Mouse (Mus musculus) CD4-positive, CD25-positive, alpha-beta regulatory T cell, adult 9 weeks (primary cell): ENCODE results near the gene Actn3. TPM values are rescaled to one million over a fixed set of nuclear protein-coding genes. Genes with fewer than 3 reads are reported as not detected.

Experiments
- polyA plus RNA-seq: library from polyadenylated mRNA; unstranded; fragments of 100-300 nt; shearing (Covaris generic); gene quantifications from one replicate; pipeline ENCODE4 v1.2.1, GENCODE M21; 2017

Gene Actn3
- polyA plus RNA-seq: 0.12 TPM

GRCm38 (mm10) chr19:4877785-4878184, at the start of gene Actn3:
Gene Actn3 (minus strand): TSS chr19:4877909.

GRCm38 (mm10) chr19:4905979-4906794, 28.5 kb upstream of the Actn3 start, which contains the start of gene Bbs1:
Gene Bbs1 (minus strand): TSS chr19:4906628.

GRCm38 (mm10) chr19:4878405-4879323, 955 bp upstream of the Actn3 start, which contains the start of gene Zdhhc24:
Gene Zdhhc24 (plus strand): TSS chr19:4878668.

GRCm38 (mm10) chr19:4854552-4855469, 22.9 kb downstream of the Actn3 start, which contains the start of gene Ctsf:
Gene Ctsf (plus strand): TSS chr19:4855130.

GRCm38 (mm10) chr19:4839149-4839548, 38.6 kb downstream of the Actn3 start, which contains the start of the genes Ccs and Ccdc87:
Gene Ccs (minus strand): TSS chr19:4839332.
Gene Ccdc87 (plus strand): TSS chr19:4839366.

Other genes with a start within 250 kb of the Actn3 start
- gene Gm960, start 179.2 kb downstream of the Actn3 start, polyA plus RNA-seq: not detected
- 0.55 TPM for gene Sptbn2, start 166.7 kb downstream of the Actn3 start, polyA plus RNA-seq
- gene Rbm4b, start 121.4 kb downstream of the Actn3 start, polyA plus RNA-seq: 52.1 TPM
- gene Rbm4, start 84.0 kb downstream of the Actn3 start, polyA plus RNA-seq: 58.4 TPM
- gene Gm21992, start 66.3 kb downstream of the Actn3 start, polyA plus RNA-seq: 28.0 TPM
- gene Rbm14, start 66.3 kb downstream of the Actn3 start, polyA plus RNA-seq: 67.0 TPM
- gene Ccs, start 38.6 kb downstream of the Actn3 start, polyA plus RNA-seq: 165 TPM
- gene Ccdc87, start 38.5 kb downstream of the Actn3 start, polyA plus RNA-seq: 0.09 TPM
- gene Ctsf, start 22.8 kb downstream of the Actn3 start, polyA plus RNA-seq: 4.7 TPM
- gene Zdhhc24, start 759 bp upstream of the Actn3 start, polyA plus RNA-seq: 5.9 TPM
- 0.76 TPM for gene Bbs1, start 28.7 kb upstream of the Actn3 start, polyA plus RNA-seq
- gene Dpp3, start 50.4 kb upstream of the Actn3 start, polyA plus RNA-seq: 136 TPM
- gene Peli3, start 65.2 kb upstream of the Actn3 start, polyA plus RNA-seq: 0.53 TPM
- 80.2 TPM for gene Mrpl11, start 84.2 kb upstream of the Actn3 start, polyA plus RNA-seq
- 1.1 TPM for gene Npas4, start 112.4 kb upstream of the Actn3 start, polyA plus RNA-seq
- gene Slc29a2, start 146.0 kb upstream of the Actn3 start, polyA plus RNA-seq: 2.7 TPM
- gene B4gat1, start 160.9 kb upstream of the Actn3 start, polyA plus RNA-seq: 17.2 TPM
- 1.9 TPM for gene AC124502.3, start 161.0 kb upstream of the Actn3 start, polyA plus RNA-seq
- gene Brms1, start 163.4 kb upstream of the Actn3 start, polyA plus RNA-seq: 109 TPM
- gene Rin1, start 172.6 kb upstream of the Actn3 start, polyA plus RNA-seq: 0.30 TPM
- not detected for gene Cd248, start 190.2 kb upstream of the Actn3 start, polyA plus RNA-seq
- not detected for gene Tmem151a, start 207.6 kb upstream of the Actn3 start, polyA plus RNA-seq
- gene Yif1a, start 210.6 kb upstream of the Actn3 start, polyA plus RNA-seq: 86.1 TPM
- gene Cnih2, start 220.6 kb upstream of the Actn3 start, polyA plus RNA-seq: 1.5 TPM
- 267 TPM for gene Rab1b, start 229.2 kb upstream of the Actn3 start, polyA plus RNA-seq
- gene Klc2, start 240.7 kb upstream of the Actn3 start, polyA plus RNA-seq: 5.4 TPM